Mouse (Mus musculus) activated CD4-positive, CD25-positive, alpha-beta regulatory T cell, adult 4 months (primary cell): Measurements from ENCODE around the gene Snx17. TPM values are rescaled to one million over a fixed set of nuclear protein-coding genes. Genes with fewer than 3 reads are reported as not detected.
A peak's percentile ranks its signal among the peaks of the same experiment; 100 is the strongest.
"Not testable (repeated sequence)": the region's sequence is repeated elsewhere in the genome, so short reads cannot be mapped to it uniquely, and the experiment has no call there.

Experiments
- ATAC-seq: one replicate; pipeline ENCODE4 v1.8.0; 2017
- polyA plus RNA-seq, 2 experiments: library from polyadenylated mRNA; unstranded; fragments of 100-300 nt; shearing (Covaris generic); gene quantifications; one replicate each; pipeline ENCODE4 v1.2.1; 2017

Snx17 gene
- polyA plus RNA-seq, 2 experiments from 2014 or later, result 99.1 to 123 TPM

GRCm38 (mm10) chr5:31197072-31197471 lies 4.0 kb downstream of the Snx17 start:
- no peak for ATAC-seq

- ATAC-seq, result no peak
Observed at GRCm38 (mm10) chr5:31198170-31198569, 5.1 kb downstream of the Snx17 start.

GRCm38 (mm10) chr5:31198616-31199320 lies 5.7 kb downstream of the Snx17 start:
- no peak for ATAC-seq

GRCm38 (mm10) chr5:31199321-31199892 lies 6.4 kb downstream of the Snx17 start:
- ATAC-seq, result no peak

- no peak for ATAC-seq
Observed at GRCm38 (mm10) chr5:31199893-31200292, 6.9 kb downstream of the Snx17 start.

- ATAC-seq, result no peak
Observed at GRCm38 (mm10) chr5:31200327-31200768, 7.3 kb downstream of the Snx17 start.

GRCm38 (mm10) chr5:31201042-31201741 lies 8.2 kb downstream of the Snx17 start:
- no peak for ATAC-seq

GRCm38 (mm10) chr5:31201742-31202590 lies 8.9 kb downstream of the Snx17 start, which contains the start of gene Zfp513:
Gene Zfp513, minus strand, starts transcription at chr5:31202303.
- ATAC-seq, result peak; percentile 99

GRCm38 (mm10) chr5:31202933-31203332 lies 9.9 kb downstream of the Snx17 start:
- no peak for ATAC-seq

- ATAC-seq, result no peak
Observed at GRCm38 (mm10) chr5:31203866-31204265, 10.8 kb downstream of the Snx17 start.

- ATAC-seq, result no peak
Observed at GRCm38 (mm10) chr5:31204421-31204820, 11.4 kb downstream of the Snx17 start.

GRCm38 (mm10) chr5:31216554-31216953 lies 23.5 kb downstream of the Snx17 start:
- not testable (repeated sequence) for ATAC-seq

- no peak for ATAC-seq
Observed at GRCm38 (mm10) chr5:31218294-31218693, 25.3 kb downstream of the Snx17 start.

GRCm38 (mm10) chr5:31219070-31219469 lies 26.0 kb downstream of the Snx17 start:
- no peak for ATAC-seq

GRCm38 (mm10) chr5:31219474-31219873 lies 26.4 kb downstream of the Snx17 start:
- ATAC-seq, result no peak

GRCm38 (mm10) chr5:31219911-31220447 lies 27.0 kb downstream of the Snx17 start:
- ATAC-seq, result peak; percentile 12

- peak; percentile 88 for ATAC-seq
Observed at GRCm38 (mm10) chr5:31220448-31221303, 27.6 kb downstream of the Snx17 start, which contains the start of gene Ppm1g. Gene Ppm1g, minus strand, starts transcription at chr5:31220687.

GRCm38 (mm10) chr5:31221304-31221945 lies 28.4 kb downstream of the Snx17 start:
- ATAC-seq, result no peak

GRCm38 (mm10) chr5:31222696-31223095 lies 29.7 kb downstream of the Snx17 start:
- ATAC-seq, result no peak

- no peak for ATAC-seq
Observed at GRCm38 (mm10) chr5:31226641-31227040, 33.6 kb downstream of the Snx17 start.
